Mouse (Mus musculus): Measurements from ENCODE around the gene Dact3. TPM values are rescaled to one million over a fixed set of nuclear protein-coding genes. Genes with fewer than 3 reads are reported as not detected.
A peak's percentile ranks its signal among the peaks of the same experiment; 100 is the strongest.

Gene Dact3
- polyA plus RNA-seq, 1 experiment from 2014 or later: 5.1 TPM

GRCm38 (mm10) chr7:16928341-16928740 is 53.2 kb downstream of the Dact3 start:
- 62% methylated on average over 2 of the region's 2 CpGs for WGBS
- H3K27me3 ChIP-seq (ENCODE audit: control insufficient read depth, insufficient read depth, low read length): no peaks in the 10 kb centered on the region

GRCm38 (mm10) chr7:16930850-16931249 is 55.7 kb downstream of the Dact3 start:
- Histone ChIP-seq H3K9me3 (ENCODE audit: control insufficient read depth, low read length) (no peaks in the 10 kb centered on the region), H3K27ac (ENCODE audit: low read depth, low read length) (no peak overlapping the region), H3K4me2 (replicated peaks; ENCODE audit: low read depth, low read length) (no peak overlapping the region), H3K27me3 (ENCODE audit: control insufficient read depth, insufficient read depth, low read length) (no peaks in the 10 kb centered on the region), H3K9ac (ENCODE audit: low read depth, low read length) (no peak overlapping the region), H3K36me3 (ENCODE audit: control insufficient read depth, insufficient read depth, low read length) (no peaks in the 10 kb centered on the region), H3K4me1 (ENCODE audit: control insufficient read depth, insufficient read depth, low read length) (no peaks in the 10 kb centered on the region), H3K4me3 (ENCODE audit: low read length) (no peak overlapping the region)
- ATAC-seq (ENCODE audit: low FRiP score, low TSS enrichment): no peak
- WGBS: 2% methylated on average over 1 of the region's 1 CpGs

More at GRCm38 (mm10) chr7:16928341-16928740, 53.2 kb downstream of the Dact3 start:
- Histone ChIP-seq H3K9me3 (ENCODE audit: control insufficient read depth, low read length) (no peaks in the 10 kb centered on the region), H3K9ac (ENCODE audit: low read depth, low read length) (no peak overlapping the region), H3K27ac (ENCODE audit: low read depth, low read length) (no peak overlapping the region), H3K4me3 (ENCODE audit: low read length) (no peak overlapping the region), H3K4me2 (replicated peaks; ENCODE audit: low read depth, low read length) (no peak overlapping the region), H3K4me1 (ENCODE audit: control insufficient read depth, insufficient read depth, low read length) (no peaks in the 10 kb centered on the region), H3K36me3 (ENCODE audit: control insufficient read depth, insufficient read depth, low read length) (no peaks in the 10 kb centered on the region)
- ATAC-seq (ENCODE audit: low FRiP score, low TSS enrichment): no peak

- peak; percentile 51; the same call in 1 of the 2 replicates for ATAC-seq (ENCODE audit: low FRiP score, low TSS enrichment)
- Histone ChIP-seq H3K27ac (ENCODE audit: low read depth, low read length) (no peak overlapping the region), H3K4me2 (replicated peaks; ENCODE audit: low read depth, low read length) (no peak overlapping the region), H3K4me3 (ENCODE audit: low read length) (no peak overlapping the region), H3K27me3 (ENCODE audit: control insufficient read depth, insufficient read depth, low read length) (no peaks in the 10 kb centered on the region), H3K36me3 (ENCODE audit: control insufficient read depth, insufficient read depth, low read length) (no peaks in the 10 kb centered on the region), H3K9ac (ENCODE audit: low read depth, low read length) (no peak overlapping the region), H3K4me1 (ENCODE audit: control insufficient read depth, insufficient read depth, low read length) (no peaks in the 10 kb centered on the region), H3K9me3 (ENCODE audit: control insufficient read depth, low read length) (no peaks in the 10 kb centered on the region)
- 18% methylated on average over 14 of the region's 14 CpGs for WGBS
These were observed 57.0 kb downstream of the Dact3 start for GRCm38 (mm10) chr7:16931968-16932627.

GRCm38 (mm10) chr7:16932704-16933577 is 57.8 kb downstream of the Dact3 start:
- WGBS: 47% methylated on average over 14 of the region's 14 CpGs
- no peak overlapping the region for H3K4me2 ChIP-seq (replicated peaks; ENCODE audit: low read depth, low read length)
- H3K36me3 ChIP-seq (ENCODE audit: control insufficient read depth, insufficient read depth, low read length): no peaks in the 10 kb centered on the region
- no peak overlapping the region for H3K4me3 ChIP-seq (ENCODE audit: low read length)
- H3K27me3 ChIP-seq (ENCODE audit: control insufficient read depth, insufficient read depth, low read length): no peaks in the 10 kb centered on the region
- H3K9me3 ChIP-seq (ENCODE audit: control insufficient read depth, low read length): no peaks in the 10 kb centered on the region
- H3K9ac ChIP-seq (ENCODE audit: low read depth, low read length): no peak overlapping the region
- no peaks in the 10 kb centered on the region for H3K4me1 ChIP-seq (ENCODE audit: control insufficient read depth, insufficient read depth, low read length)
- 0 out of 2 replicates have a peak, but pooled peaks have one; percentile 23 for ATAC-seq (ENCODE audit: low FRiP score, low TSS enrichment)
- H3K27ac ChIP-seq (ENCODE audit: low read depth, low read length): no peak overlapping the region

Other genes with a start within 250 kb of the Dact3 start
- gene Ceacam15, start 199.6 kb upstream of the Dact3 start, polyA plus RNA-seq (2014; fragmentation: Nextera tagmentation; extraction: Ambion mirVana): not detected in 2 replicates
- gene Ceacam9, start 153.4 kb upstream of the Dact3 start, polyA plus RNA-seq (2014; fragmentation: Nextera tagmentation; extraction: Ambion mirVana): not detected in 2 replicates
- gene Ap2s1, start 136.9 kb upstream of the Dact3 start, polyA plus RNA-seq (2014; fragmentation: Nextera tagmentation; extraction: Ambion mirVana): 270 and 336 TPM in 2 replicates
- 30.2 and 36.1 TPM in 2 replicates for gene Slc1a5, start 94.0 kb upstream of the Dact3 start, polyA plus RNA-seq (2014; fragmentation: Nextera tagmentation; extraction: Ambion mirVana)
- 75.5 and 111 TPM in 2 replicates for gene Strn4, start 59.4 kb upstream of the Dact3 start, polyA plus RNA-seq (2014; fragmentation: Nextera tagmentation; extraction: Ambion mirVana)
- 23.6 and 31.1 TPM in 2 replicates for gene Fkrp, start 58.6 kb upstream of the Dact3 start, polyA plus RNA-seq (2014; fragmentation: Nextera tagmentation; extraction: Ambion mirVana)
- gene Prkd2, start 32.4 kb upstream of the Dact3 start, polyA plus RNA-seq (2014; fragmentation: Nextera tagmentation; extraction: Ambion mirVana): 10.9 and 15.7 TPM in 2 replicates
- gene Gng8, start 16.5 kb downstream of the Dact3 start, polyA plus RNA-seq (2014; fragmentation: Nextera tagmentation; extraction: Ambion mirVana): 7.5 TPM in 2 replicates
- 0.67 and 1.4 TPM in 2 replicates for gene Ptgir, start 31.2 kb downstream of the Dact3 start, polyA plus RNA-seq (2014; fragmentation: Nextera tagmentation; extraction: Ambion mirVana)
- gene Calm3, start 48.8 kb downstream of the Dact3 start, polyA plus RNA-seq (2014; fragmentation: Nextera tagmentation; extraction: Ambion mirVana): 156 and 198 TPM in 2 replicates
- 2.5 and 5.5 TPM in 2 replicates for gene Pnmal2, start 69.4 kb downstream of the Dact3 start, polyA plus RNA-seq (2014; fragmentation: Nextera tagmentation; extraction: Ambion mirVana)
- gene Pnmal1, start 84.4 kb downstream of the Dact3 start, polyA plus RNA-seq (2014; fragmentation: Nextera tagmentation; extraction: Ambion mirVana): 0.51 and 0.74 TPM in 2 replicates
- gene Gm42372, start 107.8 kb downstream of the Dact3 start, polyA plus RNA-seq (2014; fragmentation: Nextera tagmentation; extraction: Ambion mirVana): 0.29 and 0.47 TPM in 2 replicates
- gene Ccdc8, start 117.4 kb downstream of the Dact3 start, polyA plus RNA-seq (2014; fragmentation: Nextera tagmentation; extraction: Ambion mirVana): 17.5 and 21.4 TPM in 2 replicates
- 103 and 115 TPM in 2 replicates for gene Ppp5c, start 152.6 kb downstream of the Dact3 start, polyA plus RNA-seq (2014; fragmentation: Nextera tagmentation; extraction: Ambion mirVana)
- 14.2 and 19.7 TPM in 2 replicates for gene Hif3a, start 187.1 kb downstream of the Dact3 start, polyA plus RNA-seq (2014; fragmentation: Nextera tagmentation; extraction: Ambion mirVana)
- gene Psg16, start 198.7 kb downstream of the Dact3 start, polyA plus RNA-seq (2014; fragmentation: Nextera tagmentation; extraction: Ambion mirVana): 0.06 and 0.23 TPM in 2 replicates